Mouse (Mus musculus) thymus, adult 2 months (tissue): Measurements from ENCODE around the gene Tmem132b. TPM values are rescaled to one million over a fixed set of nuclear protein-coding genes. Genes with fewer than 3 reads are reported as not detected.

Source experiments
- DNase-seq: peaks from one replicate; pipeline ENCODE4 v3.0.0; 2021
- H3K27ac ChIP-seq: fragments of 200-500 bp; 2 replicates; pipeline ENCODE4 v1.5.1; 2012; ENCODE audit warnings: low read length, control low read depth; ENCODE audit not compliant: control insufficient read depth, insufficient read depth
- H3K27me3 ChIP-seq: fragments of 200-500 bp; 2 replicates; pipeline ENCODE4 v1.6.1; 2012; ENCODE audit warnings: mild to moderate bottlenecking, low read length, moderate library complexity, mixed read lengths; ENCODE audit not compliant: control insufficient read depth, insufficient read depth
- H3K36me3 ChIP-seq: fragments of 200-500 bp; 2 replicates; pipeline ENCODE4 v1.6.1; 2012; ENCODE audit warnings: mild to moderate bottlenecking, low read length, moderate library complexity; ENCODE audit not compliant: control insufficient read depth, insufficient read depth
- H3K4me1 ChIP-seq: fragments of 200-500 bp; replicated peaks from 2 replicates; pipeline ENCODE4 v1.6.1; 2012; ENCODE audit warnings: low read length; ENCODE audit not compliant: control insufficient read depth, insufficient read depth
- H3K4me3 ChIP-seq: fragments of 200-500 bp; 2 replicates; pipeline ENCODE4 v1.5.1; 2012; ENCODE audit warnings: mild to moderate bottlenecking, low read length, control low read depth, moderate library complexity; ENCODE audit not compliant: control insufficient read depth, insufficient read depth
- CTCF ChIP-seq: fragments of 200-500 bp; IDR thresholded peaks from 2 replicates; pipeline ENCODE4 v1.5.1; 2012; ENCODE audit warnings: mild to moderate bottlenecking, control low read depth, low read length, moderate library complexity, borderline replicate concordance; ENCODE audit not compliant: control insufficient read depth, poor library complexity, insufficient read depth; ENCODE audit errors: extremely low read depth
- POLR2A ChIP-seq: fragments of 200-500 bp; IDR thresholded peaks from 2 replicates; pipeline ENCODE4 v1.6.1; 2012; ENCODE audit warnings: mild to moderate bottlenecking, low read length, control low read depth, moderate library complexity; ENCODE audit not compliant: control insufficient read depth, poor library complexity, insufficient read depth; ENCODE audit errors: extremely low read depth
- WGBS: fragments of 180-500 bp; shearing (Covaris S2); methylation state at CpG from one replicate; pipeline ENCODE4 v1.1.7; 2018; 5-methylcytosine and 5-hydroxymethylcytosine counted together
- polyA plus RNA-seq: library from polyadenylated mRNA; depleted of rRNA; stranded (reverse); fragments of >200 nt; gene quantifications from 2 replicates; pipeline ENCODE4 v1.2.3, GENCODE M21; 2012

Gene Tmem132b
- polyA plus RNA-seq, 1 experiment = 0.15 TPM

GRCm38 (mm10) chr5:125767950-125768349, 236.4 kb downstream of the Tmem132b start:
- DNase-seq = no peak
- 70% methylated on average over 1 of the region's 1 CpGs for WGBS

GRCm38 (mm10) chr5:125772238-125772637, 240.7 kb downstream of the Tmem132b start:
- DNase-seq = no peak
- no peaks in the 10 kb centered on the region for H3K27me3 ChIP-seq
- no peaks in the 10 kb centered on the region for H3K36me3 ChIP-seq
- no peaks in the 10 kb centered on the region for H3K4me1 ChIP-seq
- H3K27ac ChIP-seq = no peak overlapping the region
- 92% methylated on average over 4 of the region's 4 CpGs for WGBS
- TF ChIP-seq POLR2A (no peak), CTCF (no peak)
- H3K4me3 ChIP-seq = no peak overlapping the region

More at GRCm38 (mm10) chr5:125767950-125768349, 236.4 kb downstream of the Tmem132b start:
- Histone ChIP-seq H3K36me3 (no peaks in the 10 kb centered on the region), H3K27ac (no peak overlapping the region), H3K27me3 (no peaks in the 10 kb centered on the region), H3K4me1 (no peaks in the 10 kb centered on the region), H3K4me3 (no peak overlapping the region)
- no peak for TF ChIP-seq POLR2A
- TF ChIP-seq CTCF = no peak

- TF ChIP-seq POLR2A (no peak), CTCF (no peak)
- no peaks in the 10 kb centered on the region for H3K27me3 ChIP-seq
- no peaks in the 10 kb centered on the region for H3K36me3 ChIP-seq
- WGBS = 61% methylated on average over 2 of the region's 2 CpGs
- H3K4me1 ChIP-seq = no peaks in the 10 kb centered on the region
- no peak for DNase-seq
- H3K27ac ChIP-seq = no peak overlapping the region
- no peak overlapping the region for H3K4me3 ChIP-seq
Measured at GRCm38 (mm10) chr5:125772756-125773155, 241.2 kb downstream of the Tmem132b start.

- H3K4me3 ChIP-seq = no peak overlapping the region
- WGBS = 98% methylated on average over 1 of the region's 1 CpGs
Measured at GRCm38 (mm10) chr5:125780332-125780731, 248.8 kb downstream of the Tmem132b start.

GRCm38 (mm10) chr5:125792643-125793042, 261.1 kb downstream of the Tmem132b start:
- no peaks in the 10 kb centered on the region for H3K36me3 ChIP-seq
- H3K27ac ChIP-seq = no peak overlapping the region
- no peaks in the 10 kb centered on the region for H3K4me1 ChIP-seq
- H3K27me3 ChIP-seq = no peaks in the 10 kb centered on the region
- 100% methylated on average over 1 of the region's 1 CpGs for WGBS
- no peak for DNase-seq
- no peak for TF ChIP-seq POLR2A
- TF ChIP-seq CTCF = no peak
- H3K4me3 ChIP-seq = no peak overlapping the region

More at GRCm38 (mm10) chr5:125780332-125780731, 248.8 kb downstream of the Tmem132b start:
- TF ChIP-seq POLR2A = no peak
- no peak for TF ChIP-seq CTCF
- no peaks in the 10 kb centered on the region for H3K4me1 ChIP-seq
- no peaks in the 10 kb centered on the region for H3K27me3 ChIP-seq
- no peaks in the 10 kb centered on the region for H3K36me3 ChIP-seq
- H3K27ac ChIP-seq = no peak overlapping the region
- DNase-seq = no peak

- Histone ChIP-seq H3K27ac (no peak overlapping the region), H3K27me3 (no peaks in the 10 kb centered on the region), H3K36me3 (no peaks in the 10 kb centered on the region), H3K4me3 (no peak overlapping the region), H3K4me1 (no peaks in the 10 kb centered on the region)
- no peak for TF ChIP-seq POLR2A
- TF ChIP-seq CTCF = no peak
- DNase-seq = no peak
- WGBS = 22% methylated on average over 1 of the region's 1 CpGs
Measured at GRCm38 (mm10) chr5:125794318-125794717, 262.7 kb downstream of the Tmem132b start.

GRCm38 (mm10) chr5:125799622-125800021, 268.0 kb downstream of the Tmem132b start:
- no peak for DNase-seq
- WGBS = 58% methylated on average over 5 of the region's 5 CpGs
- Histone ChIP-seq H3K4me1 (no peaks in the 10 kb centered on the region; the same call in 1 of the 2 replicates), H3K36me3 (no peaks in the 10 kb centered on the region), H3K27ac (no peak overlapping the region), H3K27me3 (no peaks in the 10 kb centered on the region), H3K4me3 (no peak overlapping the region)
- TF ChIP-seq POLR2A (no peak), CTCF (no peak)
